Mouse (Mus musculus): ENCODE measurements around the gene Diras2. TPM values are rescaled to one million over a fixed set of nuclear protein-coding genes. Genes with fewer than 3 reads are reported as not detected.

Gene Diras2
- polyA plus RNA-seq, 1 experiment, result 4.3 TPM

GRCm38 (mm10) chr13:52476998-52477601 is 54.0 kb downstream of the Diras2 start:
- Histone ChIP-seq H3K4me1 (ENCODE audit: control insufficient read depth, insufficient read depth, low read length) (no peaks in the 10 kb centered on the region), H3K4me3 (replicated peaks; ENCODE audit: extremely low read depth, low read depth, low read length) (no peak overlapping the region)
- TF ChIP-seq POLR2A (IDR thresholded peaks at IDR 0.05; ENCODE audit: borderline replicate concordance, extremely low read depth, low read depth, low read length) (no peak), CTCF (IDR thresholded peaks at IDR 0.05; ENCODE audit: insufficient read depth, low read length) (no peak)
- no peak for DNase-seq
- WGBS, result 83% methylated on average over 11 of the region's 11 CpGs

GRCm38 (mm10) chr13:52476222-52476621 is 54.9 kb downstream of the Diras2 start:
- H3K4me1 ChIP-seq (ENCODE audit: control insufficient read depth, insufficient read depth, low read length), result no peaks in the 10 kb centered on the region
- no peak for DNase-seq
- TF ChIP-seq CTCF (IDR thresholded peaks at IDR 0.05; ENCODE audit: insufficient read depth, low read length) (peak; percentile 51), POLR2A (IDR thresholded peaks at IDR 0.05; ENCODE audit: borderline replicate concordance, extremely low read depth, low read depth, low read length) (no peak)
- 54% methylated on average over 3 of the region's 3 CpGs for WGBS
- no peak overlapping the region for H3K4me3 ChIP-seq (replicated peaks; ENCODE audit: extremely low read depth, low read depth, low read length)

GRCm38 (mm10) chr13:52475264-52475663 is 55.8 kb downstream of the Diras2 start:
- Histone ChIP-seq H3K4me1 (ENCODE audit: control insufficient read depth, insufficient read depth, low read length) (no peaks in the 10 kb centered on the region), H3K4me3 (replicated peaks; ENCODE audit: extremely low read depth, low read depth, low read length) (no peak overlapping the region)
- no peak for DNase-seq
- WGBS, result 76% methylated on average over 10 of the region's 10 CpGs
- TF ChIP-seq CTCF (IDR thresholded peaks at IDR 0.05; ENCODE audit: insufficient read depth, low read length), result no peak
- TF ChIP-seq POLR2A (IDR thresholded peaks at IDR 0.05; ENCODE audit: borderline replicate concordance, extremely low read depth, low read depth, low read length), result no peak

GRCm38 (mm10) chr13:52474807-52475206 is 56.3 kb downstream of the Diras2 start:
- no peaks in the 10 kb centered on the region for H3K4me1 ChIP-seq (ENCODE audit: control insufficient read depth, insufficient read depth, low read length)
- no peak overlapping the region for H3K4me3 ChIP-seq (replicated peaks; ENCODE audit: extremely low read depth, low read depth, low read length)
- WGBS, result 66% methylated on average over 3 of the region's 3 CpGs
- TF ChIP-seq POLR2A (IDR thresholded peaks at IDR 0.05; ENCODE audit: borderline replicate concordance, extremely low read depth, low read depth, low read length) (no peak), CTCF (IDR thresholded peaks at IDR 0.05; ENCODE audit: insufficient read depth, low read length) (no peak)
- no peak for DNase-seq

GRCm38 (mm10) chr13:52469795-52470690 is 61.0 kb downstream of the Diras2 start:
- Histone ChIP-seq H3K4me3 (replicated peaks; ENCODE audit: extremely low read depth, low read depth, low read length) (no peak overlapping the region), H3K4me1 (ENCODE audit: control insufficient read depth, insufficient read depth, low read length) (no peaks in the 10 kb centered on the region)
- 44% methylated on average over 10 of the region's 10 CpGs for WGBS
- DNase-seq, result no peak
- TF ChIP-seq CTCF (IDR thresholded peaks at IDR 0.05; ENCODE audit: insufficient read depth, low read length), result no peak
- no peak for TF ChIP-seq POLR2A (IDR thresholded peaks at IDR 0.05; ENCODE audit: borderline replicate concordance, extremely low read depth, low read depth, low read length)

- Histone ChIP-seq H3K4me1 (ENCODE audit: control insufficient read depth, insufficient read depth, low read length) (no peaks in the 10 kb centered on the region), H3K4me3 (replicated peaks; ENCODE audit: extremely low read depth, low read depth, low read length) (no peak overlapping the region)
- TF ChIP-seq POLR2A (IDR thresholded peaks at IDR 0.05; ENCODE audit: borderline replicate concordance, extremely low read depth, low read depth, low read length), result no peak
- TF ChIP-seq CTCF (IDR thresholded peaks at IDR 0.05; ENCODE audit: insufficient read depth, low read length), result no peak
- WGBS, result 78% methylated on average over 6 of the region's 6 CpGs
- no peak for DNase-seq
Measured at GRCm38 (mm10) chr13:52465141-52465540, 65.9 kb downstream of the Diras2 start.

- TF ChIP-seq CTCF (IDR thresholded peaks at IDR 0.05; ENCODE audit: insufficient read depth, low read length) (no peak), POLR2A (IDR thresholded peaks at IDR 0.05; ENCODE audit: borderline replicate concordance, extremely low read depth, low read depth, low read length) (no peak)
- H3K4me3 ChIP-seq (replicated peaks; ENCODE audit: extremely low read depth, low read depth, low read length), result no peak overlapping the region
- H3K4me1 ChIP-seq (ENCODE audit: control insufficient read depth, insufficient read depth, low read length), result no peaks in the 10 kb centered on the region
- WGBS, result 59% methylated on average over 7 of the region's 7 CpGs
- no peak for DNase-seq
Measured at GRCm38 (mm10) chr13:52459982-52460381, 71.1 kb downstream of the Diras2 start.

GRCm38 (mm10) chr13:52457889-52458324 is 73.2 kb downstream of the Diras2 start:
- 79% methylated on average over 11 of the region's 11 CpGs for WGBS
- H3K4me3 ChIP-seq (replicated peaks; ENCODE audit: extremely low read depth, low read depth, low read length), result no peak overlapping the region
- no peak for DNase-seq
- no peaks in the 10 kb centered on the region for H3K4me1 ChIP-seq (ENCODE audit: control insufficient read depth, insufficient read depth, low read length)
- TF ChIP-seq POLR2A (IDR thresholded peaks at IDR 0.05; ENCODE audit: borderline replicate concordance, extremely low read depth, low read depth, low read length), result no peak
- no peak for TF ChIP-seq CTCF (IDR thresholded peaks at IDR 0.05; ENCODE audit: insufficient read depth, low read length)

GRCm38 (mm10) chr13:52457177-52457888 is 73.7 kb downstream of the Diras2 start:
- TF ChIP-seq CTCF (IDR thresholded peaks at IDR 0.05; ENCODE audit: insufficient read depth, low read length), result no peak
- TF ChIP-seq POLR2A (IDR thresholded peaks at IDR 0.05; ENCODE audit: borderline replicate concordance, extremely low read depth, low read depth, low read length), result no peak
- Histone ChIP-seq H3K4me3 (replicated peaks; ENCODE audit: extremely low read depth, low read depth, low read length) (no peak overlapping the region), H3K4me1 (ENCODE audit: control insufficient read depth, insufficient read depth, low read length) (no peaks in the 10 kb centered on the region)
- DNase-seq, result no peak
- 82% methylated on average over 15 of the region's 15 CpGs for WGBS

Measured in lung, adult 2 months (tissue).